Mouse (Mus musculus) liver, embryonic 14.5 days (tissue): ENCODE measurements around the gene Cd3d. TPM values are rescaled to one million over a fixed set of nuclear protein-coding genes. Genes with fewer than 3 reads are reported as not detected.

Experiments used
- ATAC-seq: fragments of 200-750 bp; cut with Nextera tagmentation; 2 replicates; pipeline ENCODE4 v1.8.0; 2017; ENCODE audit warnings: moderate number of reproducible peaks, mild to moderate bottlenecking, moderate library complexity; ENCODE audit not compliant: insufficient read depth
- DNase-seq, 3 experiments: peaks; one replicate each; pipeline ENCODE4 v3.0.0-alpha.2; 2012 to 2013; ENCODE audit warnings: low read depth in 3 of 3, low spot score in 3 of 3
- H3K27ac ChIP-seq: fragments of 300-500 bp; sonication (generic); 2 replicates; pipeline ENCODE4 v1.5.1; 2014; ENCODE audit warnings: moderate library complexity, mild to moderate bottlenecking, control low read depth, inconsistent platforms
- H3K27me3 ChIP-seq: fragments of 300-500 bp; sonication (generic); 2 replicates; pipeline ENCODE4 v1.6.1; 2014; ENCODE audit warnings: mild to moderate bottlenecking, low read length, moderate library complexity; ENCODE audit not compliant: control insufficient read depth, insufficient read depth
- H3K36me3 ChIP-seq: fragments of 300-500 bp; sonication (generic); replicated peaks from 2 replicates; pipeline ENCODE4 v1.6.1; 2014; ENCODE audit warnings: low read depth; ENCODE audit not compliant: control insufficient read depth, insufficient read depth
- H3K4me1 ChIP-seq, 2 experiments: fragments of 200-500 bp in 1 of 2; fragments of 300-500 bp in 1 of 2; sonication (generic) in 1 of 2; replicated peaks; 2 replicates each; pipeline ENCODE4 v1.6.1; 2012 to 2014; ENCODE audit warnings: antibody characterized with exemption in 1 of 2, inconsistent platforms in 1 of 2, low read length in 1 of 2; ENCODE audit not compliant: control insufficient read depth in 2 of 2, insufficient read depth in 2 of 2
- H3K4me2 ChIP-seq: fragments of 300-500 bp; sonication (generic); 2 replicates; pipeline ENCODE4 v1.6.1; 2014; ENCODE audit warnings: low read depth, mild to moderate bottlenecking, control low read depth, moderate library complexity
- H3K4me3 ChIP-seq, 2 experiments: fragments of 200-500 bp in 1 of 2; fragments of 300-500 bp in 1 of 2; sonication (generic) in 1 of 2; 2 replicates each; pipeline ENCODE4 v1.5.1; 2012 to 2014; ENCODE audit warnings: low read depth in 2 of 2, low read length in 2 of 2, mild to moderate bottlenecking in 2 of 2, control low read depth in 1 of 2, inconsistent platforms in 1 of 2, moderate library complexity in 1 of 2; ENCODE audit not compliant: insufficient read depth in 1 of 2
- H3K9ac ChIP-seq: fragments of 300-500 bp; sonication (generic); replicated peaks from 2 replicates; pipeline ENCODE4 v1.6.1; 2014; ENCODE audit warnings: mild to moderate bottlenecking, control low read depth, moderate library complexity
- H3K9me3 ChIP-seq: fragments of 300-500 bp; sonication (generic); 2 replicates; pipeline ENCODE4 v1.6.1; 2016; ENCODE audit warnings: low read length, mixed read lengths; ENCODE audit not compliant: control insufficient read depth
- CTCF ChIP-seq: IDR thresholded peaks from 2 replicates; pipeline ENCODE4 v1.5.1; 2016; ENCODE audit warnings: antibody characterized with exemption, low read depth, control low read depth
- EP300 ChIP-seq: IDR thresholded peaks from 2 replicates; pipeline ENCODE4 v1.6.1; 2016; ENCODE audit warnings: antibody characterized with exemption, low read depth
- WGBS: fragments of 180-500 bp; shearing (Covaris S2); extraction: QIAGEN DNeasy Blood & Tissue Kit; methylation state at CpG from one replicate; pipeline ENCODE4 v1.1.7; 2014; ENCODE audit not compliant: insufficient replicate concordance; 5-methylcytosine and 5-hydroxymethylcytosine counted together
- polyA plus RNA-seq, 2 experiments: library from polyadenylated mRNA; depleted of rRNA in 1 of 2; stranded (reverse) in 1 of 2; unstranded in 1 of 2; fragments of >200 nt; fragmentation: Nextera tagmentation in 1 of 2; extraction: Ambion mirVana in 1 of 2; gene quantifications; 2 replicates each; pipeline versions ENCODE4 v1.2.1 to v1.2.3; 2012 to 2014

Gene Cd3d
- polyA plus RNA-seq, 2 experiments, result 0.02 TPM; not detected in 1

- no peak overlapping the region for H3K4me2 ChIP-seq
- TF ChIP-seq EP300 (no peak), CTCF (no peak)
- DNase-seq (no peak), ATAC-seq (no peak)
- WGBS, result 76% methylated on average over 8 of the region's 8 CpGs
- H3K36me3 ChIP-seq, result no peaks in the 10 kb centered on the region
- H3K9ac ChIP-seq, result no peak overlapping the region
- H3K4me1 ChIP-seq, result peaks cover 0 to 3% of the 10 kb centered on the region in 2 experiments; a peak in 3 of 4 replicates
- H3K27ac ChIP-seq, result no peak overlapping the region
- no peak overlapping the region for H3K4me3 ChIP-seq
- no peaks in the 10 kb centered on the region for H3K9me3 ChIP-seq
- no peaks in the 10 kb centered on the region for H3K27me3 ChIP-seq
Observed at GRCm38 (mm10) chr9:44982081-44982480, 495 bp downstream of the Cd3d start.

- Histone ChIP-seq H3K36me3 (no peaks in the 10 kb centered on the region), H3K27me3 (no peaks in the 10 kb centered on the region), H3K27ac (no peak overlapping the region), H3K9ac (no peak overlapping the region), H3K4me1 (peaks cover 0 to 3% of the 10 kb centered on the region in 2 experiments; a peak in 3 of 4 replicates), H3K9me3 (no peaks in the 10 kb centered on the region), H3K4me3 (no peak overlapping the region), H3K4me2 (no peak overlapping the region)
- ATAC-seq, result no peak
- 63% methylated on average over 3 of the region's 3 CpGs for WGBS
- no peak for TF ChIP-seq EP300
- no peak for TF ChIP-seq CTCF
- no peak for DNase-seq
Observed at GRCm38 (mm10) chr9:44982531-44982930, 945 bp downstream of the Cd3d start.

GRCm38 (mm10) chr9:44983001-44983400 is 1.4 kb downstream of the Cd3d start:
- Histone ChIP-seq H3K4me1 (peaks cover 0 to 3% of the 10 kb centered on the region in 2 experiments; a peak in 3 of 4 replicates), H3K9ac (no peak overlapping the region), H3K27ac (no peak overlapping the region), H3K9me3 (no peaks in the 10 kb centered on the region), H3K27me3 (no peaks in the 10 kb centered on the region), H3K4me3 (no peak overlapping the region), H3K4me2 (no peak overlapping the region), H3K36me3 (no peaks in the 10 kb centered on the region)
- TF ChIP-seq CTCF (no peak), EP300 (no peak)
- 59% methylated on average over 2 of the region's 2 CpGs for WGBS
- DNase-seq, result no peak
- no peak for ATAC-seq

- Histone ChIP-seq H3K4me2 (peak overlapping the region; percentile 39), H3K27me3 (no peaks in the 10 kb centered on the region), H3K9me3 (no peaks in the 10 kb centered on the region), H3K9ac (no peak overlapping the region), H3K4me1 (no peaks in the 10 kb centered on the region; a peak in 1 of 4 replicates), H3K27ac (no peak overlapping the region), H3K36me3 (no peaks in the 10 kb centered on the region), H3K4me3 (no peak overlapping the region)
- 38% methylated on average over 3 of the region's 3 CpGs for WGBS
- TF ChIP-seq EP300, result no peak
- no peak for TF ChIP-seq CTCF
- DNase-seq, result no peak
- no peak for ATAC-seq
Observed at GRCm38 (mm10) chr9:44985721-44986161, 4.2 kb downstream of the Cd3d start.

- Histone ChIP-seq H3K4me3 (peak overlapping the region in 1 of 2 experiments; percentile 26; a peak in 1 of 4 replicates), H3K27ac (no peak overlapping the region), H3K36me3 (no peaks in the 10 kb centered on the region), H3K4me1 (no peaks in the 10 kb centered on the region), H3K27me3 (no peaks in the 10 kb centered on the region), H3K4me2 (peak overlapping the region; percentile 39), H3K9me3 (no peaks in the 10 kb centered on the region), H3K9ac (no peak overlapping the region)
- 7% methylated on average over 14 of the region's 14 CpGs for WGBS
- TF ChIP-seq CTCF, result no peak
- no peak for TF ChIP-seq EP300
- ATAC-seq, result peak; percentile 47; the same call in 1 of the 2 replicates
- DNase-seq, result peak in 1 of 3 experiments; percentile 40
Observed at GRCm38 (mm10) chr9:44986242-44986781, 4.7 kb downstream of the Cd3d start.
